Mouse (Mus musculus) liver, postnatal 0 days (tissue): Measurements from ENCODE around the gene Ankrd24. TPM values are rescaled to one million over a fixed set of nuclear protein-coding genes. Genes with fewer than 3 reads are reported as not detected.
"Not testable (repeated sequence)": the region's sequence is repeated elsewhere in the genome, so short reads cannot be mapped to it uniquely, and the experiment has no call there.

Experiments used
- ATAC-seq: fragments of 200-750 bp; cut with Nextera tagmentation; 2 replicates; pipeline ENCODE4 v1.8.0; 2017; ENCODE audit warnings: mild to moderate bottlenecking, moderate library complexity
- DNase-seq: peaks from one replicate; pipeline ENCODE4 v3.0.0-alpha.2; 2016
- H3K27ac ChIP-seq: fragments of 300-500 bp; sonication (generic); 2 replicates; pipeline ENCODE4 v1.5.1; 2014; ENCODE audit warnings: antibody characterized with exemption, moderate library complexity, mild to moderate bottlenecking, low read depth
- H3K27me3 ChIP-seq: fragments of 300-500 bp; sonication (generic); 2 replicates; pipeline ENCODE4 v1.6.1; 2014; ENCODE audit warnings: low read length, control low read depth, mixed read lengths; ENCODE audit not compliant: insufficient read depth
- H3K36me3 ChIP-seq: fragments of 300-500 bp; sonication (generic); replicated peaks from 2 replicates; pipeline ENCODE4 v1.6.1; 2014; ENCODE audit warnings: mild to moderate bottlenecking, control low read depth, low read length, moderate library complexity, mixed read lengths; ENCODE audit not compliant: insufficient read depth
- H3K4me1 ChIP-seq: fragments of 300-500 bp; sonication (generic); 2 replicates; pipeline ENCODE4 v1.6.1; 2014; ENCODE audit warnings: antibody characterized with exemption, mild to moderate bottlenecking, control low read depth; ENCODE audit not compliant: insufficient read depth
- H3K4me2 ChIP-seq: fragments of 300-500 bp; sonication (generic); 2 replicates; pipeline ENCODE4 v1.6.1; 2014; ENCODE audit warnings: low read depth, mild to moderate bottlenecking, low read length, moderate library complexity, mixed read lengths
- H3K4me3 ChIP-seq: fragments of 300-500 bp; sonication (generic); 2 replicates; pipeline ENCODE4 v1.5.1; 2014; ENCODE audit warnings: low read depth, low read length
- H3K9ac ChIP-seq: fragments of 300-500 bp; sonication (generic); replicated peaks from 2 replicates; pipeline ENCODE4 v1.6.1; 2014; ENCODE audit warnings: mild to moderate bottlenecking, moderate library complexity
- H3K9me3 ChIP-seq: fragments of 300-500 bp; sonication (generic); 2 replicates; pipeline ENCODE4 v1.6.1; 2016; ENCODE audit warnings: mild to moderate bottlenecking, control low read depth, low read length, mixed read lengths
- CTCF ChIP-seq: sonication (generic); IDR thresholded peaks from 2 replicates; pipeline ENCODE4 v1.5.1; 2016; ENCODE audit warnings: antibody characterized with exemption, low read depth
- EP300 ChIP-seq: IDR thresholded peaks from 2 replicates; pipeline ENCODE4 v1.6.1; 2016; ENCODE audit warnings: antibody characterized with exemption, low read depth, mild to moderate bottlenecking
- WGBS: fragments of 180-500 bp; shearing (Covaris S2); extraction: QIAGEN DNeasy Blood & Tissue Kit; methylation state at CpG from one replicate; pipeline ENCODE4 v1.1.7; 2014; ENCODE audit not compliant: insufficient replicate concordance; 5-methylcytosine and 5-hydroxymethylcytosine counted together
- polyA plus RNA-seq: library from polyadenylated mRNA; unstranded; fragments of >200 nt; fragmentation: Nextera tagmentation; extraction: Ambion mirVana; gene quantifications from 2 replicates; pipeline ENCODE4 v1.2.1, GENCODE M21; 2015

The Ankrd24 gene
- polyA plus RNA-seq, 1 experiment from 2014 or later, result 2.1 TPM

GRCm38 (mm10) chr10:81644162-81644561 is 15.8 kb downstream of the Ankrd24 start:
- Histone ChIP-seq H3K27ac (peak overlapping the region; percentile 88), H3K9me3 (no peaks in the 10 kb centered on the region), H3K4me2 (peak overlapping the region; percentile 85), H3K4me3 (peak overlapping the region; percentile 68), H3K36me3 (no peaks in the 10 kb centered on the region), H3K9ac (peak overlapping the region; percentile 84), H3K4me1 (peaks cover 18% of the 10 kb centered on the region), H3K27me3 (no peaks in the 10 kb centered on the region)
- TF ChIP-seq EP300, result no peak
- TF ChIP-seq CTCF, result no peak
- no peak for DNase-seq
- ATAC-seq, result no peak
- 38% methylated on average over 2 of the region's 2 CpGs for WGBS

- H3K36me3 ChIP-seq, result no peaks in the 10 kb centered on the region
- WGBS, result 86% methylated on average over 18 of the region's 18 CpGs
- H3K9ac ChIP-seq, result no peak overlapping the region
- no peak overlapping the region for H3K4me3 ChIP-seq
- no peaks in the 10 kb centered on the region for H3K9me3 ChIP-seq
- H3K4me2 ChIP-seq, result no peak overlapping the region
- no peak for TF ChIP-seq CTCF
- TF ChIP-seq EP300, result no peak
- H3K27ac ChIP-seq, result no peak overlapping the region
- no peak for ATAC-seq
- peaks cover 18% of the 10 kb centered on the region for H3K4me1 ChIP-seq
- DNase-seq, result peak; percentile 11
- H3K27me3 ChIP-seq, result no peaks in the 10 kb centered on the region
Observed at GRCm38 (mm10) chr10:81644716-81645115, 16.4 kb downstream of the Ankrd24 start.

GRCm38 (mm10) chr10:81645391-81645790 is 17.1 kb downstream of the Ankrd24 start:
- Histone ChIP-seq H3K4me2 (no peak overlapping the region), H3K36me3 (no peaks in the 10 kb centered on the region), H3K4me3 (no peak overlapping the region), H3K4me1 (peaks cover 23% of the 10 kb centered on the region), H3K9me3 (no peaks in the 10 kb centered on the region), H3K9ac (no peak overlapping the region), H3K27ac (no peak overlapping the region), H3K27me3 (no peaks in the 10 kb centered on the region)
- WGBS, result 79% methylated on average over 4 of the region's 4 CpGs
- TF ChIP-seq EP300, result no peak
- no peak for TF ChIP-seq CTCF
- no peak for ATAC-seq
- no peak for DNase-seq

GRCm38 (mm10) chr10:81646015-81646555 is 17.7 kb downstream of the Ankrd24 start:
- 78% methylated on average over 7 of the region's 7 CpGs for WGBS
- Histone ChIP-seq H3K27ac (no peak overlapping the region), H3K9me3 (no peaks in the 10 kb centered on the region), H3K4me1 (peaks cover 24% of the 10 kb centered on the region), H3K36me3 (no peaks in the 10 kb centered on the region), H3K27me3 (no peaks in the 10 kb centered on the region), H3K4me3 (no peak overlapping the region), H3K9ac (no peak overlapping the region), H3K4me2 (no peak overlapping the region)
- no peak for TF ChIP-seq EP300
- no peak for TF ChIP-seq CTCF
- ATAC-seq, result no peak
- peak; percentile 8 for DNase-seq

- 3% methylated on average over 24 of the region's 52 CpGs for WGBS
- not testable (repeated sequence) for H3K36me3 ChIP-seq, H3K9me3 ChIP-seq, H3K4me1 ChIP-seq, H3K27me3 ChIP-seq
- DNase-seq (peak; percentile 91), ATAC-seq (peak; percentile 95)
- H3K9ac ChIP-seq, result peak within 1 kb of the TSS; percentile 83
- peak within 1 kb of the TSS; percentile 65 for H3K4me3 ChIP-seq
- peak within 1 kb of the TSS; percentile 88 for H3K27ac ChIP-seq
- peak within 1 kb of the TSS; percentile 63 for H3K4me2 ChIP-seq
Observed at GRCm38 (mm10) chr10:81648803-81649775, 20.7 kb downstream of the Ankrd24 start, which contains the start of gene Gm10778. Gene Gm10778, plus strand, starts transcription at chr10:81649059.

GRCm38 (mm10) chr10:81655178-81655577 is 26.8 kb downstream of the Ankrd24 start:
- peaks cover 3% of the 10 kb centered on the region; the same call in 1 of the 2 replicates for H3K4me1 ChIP-seq
- TF ChIP-seq CTCF (no peak), EP300 (no peak)
- peaks cover 6% of the 10 kb centered on the region; the same call in 1 of the 2 replicates for H3K36me3 ChIP-seq
- no peak overlapping the region for H3K9ac ChIP-seq
- H3K27me3 ChIP-seq, result no peaks in the 10 kb centered on the region
- peaks cover 38% of the 10 kb centered on the region for H3K9me3 ChIP-seq
- no peak overlapping the region for H3K27ac ChIP-seq
- WGBS, result 91% methylated on average over 10 of the region's 10 CpGs
- no peak overlapping the region for H3K4me2 ChIP-seq
- no peak for ATAC-seq
- no peak overlapping the region for H3K4me3 ChIP-seq
- DNase-seq, result peak; percentile 9
